Mouse (Mus musculus) brain, adult 2 months (tissue): ENCODE measurements around the gene Sycp2l.

Experiments
- DNase-seq: peaks from one replicate; pipeline ENCODE4 v3.0.0; 2011; ENCODE audit warnings: low read depth, low spot score

Gene Sycp2l

DNA sequence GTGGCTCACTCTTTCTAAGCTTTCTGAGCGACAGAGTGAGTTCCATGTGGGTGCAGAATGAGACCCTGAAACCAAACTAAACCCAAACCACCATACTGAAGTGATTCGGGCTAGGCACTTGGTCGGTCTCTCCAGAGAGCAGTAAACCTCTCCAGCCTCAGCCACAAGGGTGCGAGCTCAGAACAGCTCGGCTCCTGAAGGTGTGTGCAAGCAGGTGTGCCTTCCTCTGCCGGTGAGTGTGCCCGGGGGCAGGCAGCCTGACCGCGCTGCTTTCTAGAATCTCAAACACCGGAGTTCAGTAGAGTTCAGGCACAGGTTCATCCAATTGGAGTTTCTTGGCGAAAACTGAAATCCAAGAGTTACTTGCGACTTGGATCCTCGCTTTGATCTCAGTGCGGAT is at the start of gene Sycp2l:
TSS of gene Sycp2l (plus strand) at position 368 of the 400 bp plus-strand sequence.
- no peak for DNase-seq

DNA sequence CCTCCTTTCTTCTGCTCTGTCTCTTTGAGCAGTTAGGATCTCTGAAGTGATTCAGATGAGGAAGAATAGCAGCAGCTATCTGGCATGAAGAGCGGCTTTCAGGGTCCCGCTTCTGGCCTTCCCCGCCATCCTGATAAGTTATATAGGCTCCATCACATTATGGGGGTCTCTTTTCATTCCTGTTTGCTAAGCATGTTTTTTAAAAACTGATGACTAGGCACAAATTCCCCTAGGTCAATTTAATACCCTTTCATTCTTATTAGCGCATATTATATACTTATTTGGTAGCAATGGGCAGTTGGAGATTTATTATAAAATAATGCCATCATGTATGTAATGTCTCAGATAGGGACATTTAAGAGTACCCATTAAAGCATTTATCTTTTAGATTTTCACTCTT is 46.5 kb upstream of the Sycp2l start:
- DNase-seq = no peak

DNA sequence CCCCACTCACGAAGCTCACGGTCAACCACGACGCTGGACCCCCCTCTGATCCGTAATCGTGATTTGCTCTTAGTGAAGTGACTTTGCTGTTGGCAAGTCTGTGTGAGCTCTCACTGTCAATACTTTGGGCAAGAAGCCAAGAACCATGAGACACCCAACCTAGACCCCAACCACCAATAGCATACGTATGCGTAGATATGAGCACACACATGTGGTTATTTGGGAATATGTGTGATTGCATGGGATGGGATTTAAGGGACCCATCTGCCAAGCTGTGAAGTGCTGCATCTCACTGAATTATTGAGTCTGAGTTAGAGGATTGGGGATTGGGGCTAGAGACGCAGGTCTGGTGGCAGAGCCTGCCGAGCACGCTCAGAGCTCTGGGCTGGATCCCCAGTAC is 42.5 kb upstream of the Sycp2l start:
- DNase-seq = no peak

DNA sequence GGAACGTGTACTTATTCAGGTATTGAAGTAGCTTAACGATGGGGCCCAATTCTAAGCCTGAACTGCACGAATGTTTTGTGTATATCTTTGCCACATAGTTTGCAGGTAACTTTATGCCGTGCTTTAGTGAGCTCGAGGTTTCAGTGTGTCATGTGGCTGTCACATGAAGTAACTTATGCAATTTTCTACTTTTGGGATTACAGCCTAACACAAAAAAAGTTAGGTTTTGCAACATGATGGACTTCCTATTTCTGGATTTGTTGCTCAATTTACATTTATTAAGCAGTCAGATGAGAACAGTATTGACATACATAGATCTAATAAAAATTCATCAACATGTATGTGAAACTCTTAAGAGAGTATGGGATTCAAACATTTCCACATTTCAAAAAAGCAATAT is 40.3 kb upstream of the Sycp2l start:
- DNase-seq = no peak

DNA sequence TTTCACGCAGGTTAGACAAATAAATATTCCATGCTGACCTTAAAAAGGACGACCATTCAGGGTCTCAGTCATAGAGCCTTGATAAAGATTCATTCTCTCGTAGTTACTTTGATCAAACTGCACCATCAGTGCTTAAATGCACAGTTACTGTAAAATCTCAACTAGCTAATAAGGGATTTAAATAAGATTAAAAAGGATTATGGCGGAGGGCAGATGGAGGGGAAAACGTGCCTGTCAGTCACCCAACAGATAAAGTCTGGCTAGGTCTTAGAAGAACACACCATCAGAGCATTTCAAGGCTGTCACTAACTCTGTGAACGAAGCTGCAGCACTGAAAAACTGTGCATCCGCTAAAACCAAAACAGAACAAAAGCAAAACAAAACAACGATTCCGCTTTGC is 36.2 kb upstream of the Sycp2l start:
- no peak for DNase-seq

DNA sequence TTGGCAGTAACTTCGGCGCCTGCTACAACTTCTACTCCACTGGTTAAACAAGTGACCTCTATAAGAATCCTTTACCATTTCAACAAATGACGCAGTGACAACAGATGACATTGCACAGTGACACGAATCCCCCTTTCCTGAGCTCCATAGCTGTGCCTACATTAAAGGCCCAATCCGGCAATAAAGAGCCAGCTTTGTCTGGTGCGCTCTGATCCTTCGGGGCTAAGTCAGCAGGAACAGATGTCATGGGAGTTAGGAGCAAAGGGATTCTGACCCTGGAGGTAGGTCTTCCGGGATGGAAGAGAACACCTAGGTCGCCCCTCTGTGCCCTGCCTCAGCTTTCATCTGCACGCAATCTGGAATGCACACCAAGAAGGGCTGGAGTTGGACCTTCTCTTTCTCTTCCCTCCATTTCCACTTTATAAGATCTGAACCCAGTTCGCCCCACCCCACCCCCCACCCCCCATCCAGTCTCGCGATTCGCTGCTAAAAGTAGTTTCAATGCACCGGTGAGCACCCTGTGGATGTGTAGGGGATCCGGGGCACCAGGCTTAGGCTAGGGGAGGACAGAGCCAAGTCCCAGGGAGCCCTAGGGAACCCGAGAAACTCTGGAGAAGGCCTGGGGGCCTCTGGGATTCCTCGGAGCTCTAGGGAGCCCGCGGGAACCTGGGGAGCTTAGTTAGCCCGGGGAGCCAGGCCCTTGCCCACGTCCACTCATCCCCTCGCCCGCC is 35.3 kb upstream of the Sycp2l start:
- no peak for DNase-seq

DNA sequence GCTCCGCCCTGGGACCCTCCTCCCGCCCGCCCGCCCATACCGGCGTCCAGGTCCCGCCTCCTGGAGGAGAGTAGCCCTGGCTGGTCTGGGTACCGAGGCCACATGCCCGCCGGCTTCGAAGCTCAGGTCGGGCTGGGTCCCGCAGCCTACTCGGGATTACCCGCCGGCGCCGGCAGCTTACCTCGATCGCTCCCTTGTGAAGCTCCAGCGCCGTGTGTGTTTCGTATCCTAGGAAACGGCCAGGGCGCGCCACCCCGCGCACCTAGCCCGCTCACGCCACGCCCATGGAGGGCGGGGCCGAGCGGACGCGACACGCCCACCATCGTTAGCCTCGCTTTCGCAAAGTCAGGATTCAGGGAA is 34.7 kb upstream of the Sycp2l start, which contains the start of gene Mak:
TSS of gene Mak (minus strand) at position 286 of the 360 bp plus-strand sequence.
- DNase-seq = peak; percentile 78

DNA sequence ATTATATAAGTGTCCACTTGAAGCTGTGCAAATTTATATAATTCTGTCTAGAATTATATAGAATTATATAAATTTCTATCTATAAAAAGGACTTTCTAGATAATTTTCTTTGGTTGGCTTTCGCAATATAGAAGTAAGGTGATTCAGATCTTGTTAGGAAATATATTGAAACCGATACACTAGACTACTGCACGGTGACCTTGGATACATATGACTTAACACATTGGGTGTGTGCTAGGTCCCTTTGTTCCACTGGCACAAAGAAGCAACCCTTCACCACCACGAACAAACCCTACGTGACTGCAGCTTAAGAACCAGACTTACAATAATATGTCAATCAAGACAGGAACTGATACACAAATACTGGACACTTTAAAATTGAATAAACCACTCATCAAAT is 34.2 kb upstream of the Sycp2l start:
- no peak for DNase-seq

DNA sequence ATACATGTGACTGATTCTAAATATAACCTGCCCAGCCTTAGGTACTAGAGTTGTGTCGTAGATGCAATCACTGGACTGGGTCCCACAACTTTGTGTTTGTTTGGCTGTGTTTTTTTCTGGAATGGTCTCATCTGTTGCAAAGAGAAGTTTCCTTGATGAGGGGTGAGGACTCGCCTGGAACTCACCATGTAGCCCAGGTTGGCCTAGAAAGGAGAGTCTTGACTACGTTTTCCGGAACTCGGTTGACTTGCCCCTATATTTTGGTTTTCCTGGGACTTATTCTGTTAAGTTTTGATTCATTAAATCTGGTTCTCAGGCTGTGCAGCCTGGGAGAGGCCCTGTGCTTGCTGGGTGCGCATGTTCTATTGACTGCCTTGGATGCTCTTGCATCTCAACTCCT is 33.4 kb upstream of the Sycp2l start:
- DNase-seq = no peak

DNA sequence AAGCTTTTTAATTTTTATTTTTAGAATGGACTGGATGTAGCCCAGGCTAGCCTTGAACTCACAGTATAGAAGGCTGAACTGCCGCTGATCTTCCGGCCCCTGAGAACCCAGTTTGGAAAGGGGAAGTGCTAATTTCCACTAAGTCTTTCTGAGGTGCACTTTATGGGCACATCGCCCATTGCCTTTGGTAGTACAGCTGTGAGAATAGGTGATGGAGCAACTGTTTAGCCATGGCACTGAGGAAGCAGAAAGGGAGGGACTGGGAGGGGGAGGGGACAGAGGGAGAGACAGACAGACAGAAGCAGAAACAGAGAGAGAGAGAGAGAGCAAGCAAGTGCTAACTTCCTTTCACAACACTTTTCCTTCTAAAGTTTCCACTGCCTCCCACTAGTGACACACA is 29.6 kb upstream of the Sycp2l start:
- no peak for DNase-seq

DNA sequence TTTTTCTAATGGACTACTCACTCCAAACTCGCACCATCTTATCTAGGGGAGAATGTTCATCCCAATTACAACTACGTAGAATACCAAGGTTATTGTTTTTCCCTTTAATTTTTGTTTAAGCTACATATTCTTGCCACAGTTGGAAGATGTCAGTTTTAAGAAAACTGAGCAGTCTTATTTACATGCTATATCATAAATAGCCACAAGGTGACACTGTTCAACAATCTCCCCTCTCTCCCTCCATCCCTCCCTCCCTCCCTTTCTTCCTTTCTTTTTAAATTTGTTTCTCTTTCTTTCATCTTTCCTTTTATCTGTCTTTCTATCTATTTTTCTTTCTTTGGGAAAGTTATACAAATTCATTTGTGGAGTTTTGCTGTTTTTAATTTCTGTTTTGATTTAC is 29.0 kb upstream of the Sycp2l start:
- peak; percentile 22 for DNase-seq

DNA sequence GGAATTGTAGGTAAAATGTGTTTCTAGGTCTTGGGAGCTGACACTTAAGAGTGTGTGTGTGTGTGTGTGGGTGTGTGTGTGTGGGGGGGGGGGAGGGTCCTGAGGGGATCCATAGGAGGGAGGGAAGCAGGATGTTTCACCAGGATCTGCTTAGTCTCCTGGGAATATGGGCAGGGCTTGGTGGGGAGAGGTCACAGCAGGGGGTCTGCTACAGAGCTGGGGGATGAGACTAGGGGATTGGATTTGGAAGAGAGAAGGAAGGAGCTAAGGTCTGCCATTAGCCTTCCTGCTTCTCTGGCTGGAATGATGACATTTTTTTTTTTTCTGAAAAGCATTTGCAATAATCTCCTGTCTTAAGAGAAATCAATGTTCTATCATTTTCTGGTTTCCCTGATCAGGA is 25.4 kb upstream of the Sycp2l start:
- DNase-seq = no peak

DNA sequence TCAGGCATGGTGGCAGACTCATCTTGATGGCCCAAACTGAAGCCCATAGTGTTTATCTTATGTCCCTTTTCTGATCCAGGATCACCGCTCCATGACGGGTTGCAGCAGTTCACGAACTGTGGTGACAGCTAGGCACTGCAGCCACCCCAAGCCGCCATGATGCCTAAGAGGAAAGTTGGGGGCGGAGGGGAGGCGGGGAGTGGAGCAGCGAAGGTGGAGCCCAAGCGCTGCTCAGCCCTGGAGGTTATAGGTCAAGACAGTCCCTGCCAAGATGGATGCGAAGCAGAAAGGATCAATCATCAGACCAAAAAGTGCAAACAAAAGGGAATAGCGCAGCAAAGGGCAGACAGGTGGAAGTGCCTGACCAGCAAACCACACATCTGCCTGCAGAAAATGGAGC is 22.8 kb upstream of the Sycp2l start:
- DNase-seq = no peak

DNA sequence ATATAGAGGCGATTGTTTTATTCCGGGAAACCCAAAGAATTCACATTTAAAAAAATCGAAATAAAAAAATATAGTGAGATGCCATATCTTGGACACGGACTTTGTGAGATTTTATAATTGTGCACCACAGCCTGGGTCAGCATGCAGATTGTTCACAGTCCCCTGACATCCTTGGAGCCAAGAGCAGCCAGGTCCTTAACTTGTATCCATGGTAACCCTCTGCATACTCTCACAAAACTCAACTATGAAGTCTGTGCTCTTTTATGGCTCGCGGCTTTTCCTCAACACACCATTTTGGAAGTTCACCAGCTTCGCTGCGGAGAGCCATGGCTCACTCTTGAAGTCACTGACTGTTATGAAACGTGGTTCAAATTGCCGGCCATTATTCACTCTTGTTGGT is 19.9 kb upstream of the Sycp2l start:
- DNase-seq = peak; percentile 7

DNA sequence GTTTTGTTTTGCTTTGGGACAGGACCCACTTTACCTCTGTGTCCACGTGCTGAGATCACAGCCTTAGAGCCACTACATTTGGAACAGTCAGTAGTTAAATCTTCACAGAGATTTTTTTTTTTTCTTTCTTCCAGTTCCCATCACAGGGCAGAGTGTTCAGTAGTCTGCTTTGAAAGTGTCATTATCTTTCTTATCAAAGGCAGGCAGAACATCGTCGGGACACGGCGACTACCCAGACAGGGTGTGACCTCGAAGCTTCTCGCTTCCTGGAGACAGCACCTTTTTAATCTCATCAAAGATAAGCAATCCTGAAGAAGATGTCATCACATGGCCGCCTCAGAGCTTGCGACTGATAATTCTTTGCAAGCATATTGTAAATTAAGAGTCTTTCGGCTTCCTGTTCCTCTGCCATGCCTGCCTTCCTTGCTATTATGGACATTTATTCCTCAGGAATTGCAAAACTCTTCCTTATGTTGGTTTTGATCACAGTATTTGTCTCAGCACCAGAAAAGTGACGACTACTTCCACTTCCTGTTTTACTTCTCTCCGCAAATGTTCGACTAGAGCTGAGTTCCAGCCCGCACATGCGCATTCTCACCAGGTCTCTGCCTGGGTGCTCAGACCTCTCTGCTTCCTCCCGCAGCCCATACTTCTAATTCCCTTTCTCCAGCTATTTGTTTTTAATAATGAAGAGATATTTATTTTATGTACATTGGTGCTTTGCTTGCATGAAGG is 16.6 kb upstream of the Sycp2l start:
- DNase-seq = peak; percentile 12

DNA sequence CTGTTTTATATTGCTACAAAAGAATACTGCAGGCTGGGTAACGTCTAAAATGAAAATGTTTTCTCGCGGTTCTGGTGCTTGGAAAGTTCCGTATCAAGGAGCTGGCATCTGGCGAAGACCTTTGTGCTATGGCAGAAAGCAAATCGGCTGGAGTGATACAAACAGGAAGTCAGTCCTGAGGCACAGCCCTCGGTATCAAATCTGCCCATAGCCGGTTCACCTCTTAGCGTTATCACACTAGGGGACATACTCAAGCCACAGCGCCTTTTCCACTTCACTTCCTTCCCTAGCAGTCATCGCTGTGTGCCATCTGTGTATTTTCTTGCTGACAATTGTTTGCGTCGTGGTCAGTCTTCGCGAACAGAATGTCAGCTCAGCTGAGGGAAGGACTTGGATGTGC is 15.8 kb upstream of the Sycp2l start:
- no peak for DNase-seq

DNA sequence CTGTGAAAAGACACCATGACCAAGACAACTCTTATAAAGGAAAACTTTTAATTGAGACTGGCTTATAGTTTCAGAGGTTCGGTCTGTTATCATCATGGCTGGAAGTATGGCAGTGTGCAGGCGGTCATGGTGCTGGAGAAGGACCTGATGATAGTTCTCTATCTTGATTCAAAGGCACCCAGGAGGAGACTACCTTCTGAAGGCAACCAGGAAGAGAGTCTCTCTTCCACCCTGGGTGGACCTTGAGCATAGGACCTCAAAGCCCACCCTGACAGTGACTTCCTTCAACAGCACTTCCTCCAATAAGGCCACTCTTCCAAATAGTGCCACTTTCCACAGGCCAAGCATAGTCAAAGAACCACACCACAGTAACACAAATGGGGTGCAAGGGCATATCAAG is 14.1 kb upstream of the Sycp2l start:
- DNase-seq = no peak

DNA sequence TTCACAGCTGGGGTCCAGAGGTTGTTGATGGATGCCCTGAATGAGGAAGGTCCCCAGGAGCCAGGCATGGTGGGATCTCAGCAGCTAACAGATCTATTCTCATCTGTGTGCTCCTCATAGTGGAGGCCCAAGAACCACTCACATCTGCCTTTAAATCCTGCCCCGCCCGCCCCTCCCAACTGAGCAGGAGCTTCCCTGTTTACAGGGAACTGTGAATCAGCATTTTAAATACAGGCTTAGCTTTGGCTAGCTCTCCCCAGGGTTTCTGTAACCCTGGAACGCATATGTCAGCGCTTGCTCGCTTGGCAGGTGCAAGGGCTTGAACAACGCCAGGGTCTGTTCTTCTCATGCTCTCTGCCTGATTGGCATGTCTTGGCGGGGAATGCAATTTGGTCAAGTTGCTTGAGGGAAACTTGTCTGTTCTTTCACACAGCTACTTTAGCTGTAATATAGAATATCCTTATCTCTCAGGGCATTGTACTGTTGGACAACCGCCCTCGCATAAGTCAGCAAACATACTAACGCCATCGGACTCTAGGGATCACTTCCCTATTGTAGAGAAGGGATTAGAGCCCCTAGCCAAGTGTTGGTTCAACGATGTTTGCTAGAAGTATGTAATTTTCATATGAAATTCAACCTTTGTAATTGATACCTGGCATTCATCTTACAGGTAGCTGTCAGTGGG is 10.1 kb upstream of the Sycp2l start:
- no peak for DNase-seq

DNA sequence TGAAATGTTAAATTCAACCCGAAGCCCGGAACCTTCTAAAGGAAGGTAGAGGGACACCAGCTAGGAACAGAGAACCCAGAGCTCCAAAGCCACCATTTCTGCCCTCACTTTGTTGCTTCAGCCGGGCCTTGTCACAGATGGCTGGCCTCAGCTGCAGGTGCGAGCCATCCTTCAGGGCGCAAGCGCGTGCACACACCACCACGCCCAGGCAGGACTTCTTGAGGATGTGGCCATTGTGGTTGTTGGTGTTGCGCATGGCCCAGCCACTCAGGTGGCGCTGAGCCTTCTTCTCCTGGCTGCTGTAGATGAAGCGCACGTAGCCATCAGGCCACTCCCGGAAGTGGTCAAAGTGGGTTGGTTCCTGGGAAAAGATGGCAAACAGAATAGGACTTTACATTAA is 8.6 kb upstream of the Sycp2l start:
- no peak for DNase-seq

DNA sequence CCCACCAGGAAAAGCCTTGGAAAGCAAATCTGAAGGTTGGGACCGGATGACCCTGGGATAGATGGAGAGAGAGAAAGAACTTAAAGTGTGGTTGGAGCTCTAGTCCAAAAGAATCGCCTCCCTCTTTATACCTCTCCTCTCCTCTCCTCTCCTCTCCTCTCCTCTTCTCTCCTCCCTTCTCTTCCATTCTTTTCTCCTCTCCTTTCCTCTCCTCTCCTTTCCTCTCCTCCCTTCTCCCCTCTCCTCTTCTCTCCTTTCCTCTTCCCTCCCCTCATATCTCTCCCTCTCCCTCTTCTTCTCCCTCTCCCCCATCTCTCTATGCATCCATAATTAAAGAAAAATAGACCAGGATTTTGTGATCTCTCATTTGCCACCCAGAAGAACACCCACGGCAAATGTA is 3.2 kb upstream of the Sycp2l start, which contains the start of gene Gcm2:
TSS of gene Gcm2 (minus strand) at position 101 of the 400 bp plus-strand sequence.
- no peak for DNase-seq

DNA sequence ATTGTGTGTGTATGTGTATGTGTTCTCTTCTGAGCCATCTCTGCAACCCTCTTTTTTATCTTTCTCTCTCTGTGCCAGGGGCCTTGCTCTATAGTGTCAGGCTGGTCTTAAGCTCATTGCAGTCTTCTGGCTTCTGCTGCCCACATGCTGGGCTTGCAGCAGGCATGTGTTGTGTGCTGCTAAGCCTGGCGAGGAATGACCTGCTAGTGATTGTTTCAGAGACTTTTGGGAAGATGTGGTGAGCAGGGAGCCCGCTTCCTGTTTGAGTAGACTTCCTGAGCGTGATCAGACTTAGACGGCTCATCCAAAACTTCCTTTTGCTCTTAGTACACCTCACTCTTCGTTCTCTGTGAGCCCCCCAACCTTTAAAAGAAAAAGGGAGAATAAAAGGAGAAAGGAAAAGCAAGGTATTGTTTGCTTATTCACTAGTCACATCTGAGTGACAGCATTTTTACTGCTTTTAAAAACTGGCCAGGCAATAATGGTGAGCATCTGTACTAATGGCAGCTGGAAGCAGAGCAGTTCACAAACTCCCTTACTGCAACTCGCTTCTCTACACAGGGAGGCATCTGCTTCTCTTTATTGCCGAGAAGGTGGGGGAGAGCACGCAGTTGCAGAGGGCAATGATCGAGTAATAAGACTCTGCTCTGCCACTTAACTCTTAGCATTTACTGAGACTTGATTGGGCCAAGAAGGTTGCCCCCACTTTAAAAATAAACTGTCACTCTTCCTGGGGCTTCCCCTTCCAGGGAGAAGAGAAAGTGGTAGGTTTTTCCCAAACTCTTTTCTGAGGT is 5.2 kb downstream of the Sycp2l start:
- DNase-seq = peak; percentile 13

DNA sequence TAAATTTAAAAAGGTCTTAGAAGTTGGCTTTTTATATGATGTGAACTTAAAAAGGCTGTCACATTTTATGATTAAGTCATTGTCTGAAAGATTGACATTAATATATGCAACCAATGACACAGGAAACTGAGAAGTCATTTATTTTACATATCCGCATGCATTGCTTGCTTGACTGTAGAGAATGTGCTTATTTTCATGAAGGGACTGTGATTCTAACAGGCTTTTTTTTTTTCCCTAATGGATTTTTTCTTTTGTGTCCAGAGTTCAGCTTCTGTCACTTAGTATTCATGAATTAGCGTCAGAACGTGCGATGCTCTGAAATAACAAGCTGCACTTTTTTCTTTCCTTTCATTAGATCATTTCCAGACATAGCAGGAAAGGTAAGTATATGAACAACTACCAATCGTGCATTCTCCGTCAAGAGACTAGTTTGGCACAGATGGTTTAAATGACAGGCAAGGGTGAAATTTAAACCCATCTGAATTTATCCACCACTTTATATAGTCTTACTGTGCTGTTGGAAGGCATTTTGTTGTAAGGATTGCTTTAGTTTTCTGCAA is 9.6 kb downstream of the Sycp2l start:
- no peak for DNase-seq
